Mouse (Mus musculus): ENCODE data around the gene Morf4l1.
"Not testable (repeated sequence)": the region's sequence is repeated elsewhere in the genome, so short reads cannot be mapped to it uniquely, and the experiment has no call there.

Morf4l1 gene

DNA sequence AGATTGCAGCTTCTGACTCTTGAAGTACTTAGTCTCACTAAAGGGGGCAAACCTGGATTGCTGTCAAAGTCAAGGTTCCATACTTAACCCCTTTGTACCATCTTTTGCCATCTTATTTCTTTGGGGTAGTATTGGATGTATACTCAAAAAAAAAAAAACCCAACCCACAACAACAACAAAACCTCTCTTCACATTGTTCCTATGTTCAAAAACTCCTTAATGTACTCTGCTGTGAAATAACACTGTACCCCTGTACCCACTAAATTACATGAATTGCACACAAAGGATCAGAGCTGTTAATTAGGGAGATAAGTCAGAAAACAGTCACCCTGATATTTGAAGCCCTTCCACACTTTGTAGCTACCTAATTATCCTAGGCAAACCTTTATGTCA lies 730 bp upstream of the Morf4l1 start:
- DNase-seq (ENCODE audit: low read depth in 2 of 2, low spot score in 2 of 2): no peak

DNA sequence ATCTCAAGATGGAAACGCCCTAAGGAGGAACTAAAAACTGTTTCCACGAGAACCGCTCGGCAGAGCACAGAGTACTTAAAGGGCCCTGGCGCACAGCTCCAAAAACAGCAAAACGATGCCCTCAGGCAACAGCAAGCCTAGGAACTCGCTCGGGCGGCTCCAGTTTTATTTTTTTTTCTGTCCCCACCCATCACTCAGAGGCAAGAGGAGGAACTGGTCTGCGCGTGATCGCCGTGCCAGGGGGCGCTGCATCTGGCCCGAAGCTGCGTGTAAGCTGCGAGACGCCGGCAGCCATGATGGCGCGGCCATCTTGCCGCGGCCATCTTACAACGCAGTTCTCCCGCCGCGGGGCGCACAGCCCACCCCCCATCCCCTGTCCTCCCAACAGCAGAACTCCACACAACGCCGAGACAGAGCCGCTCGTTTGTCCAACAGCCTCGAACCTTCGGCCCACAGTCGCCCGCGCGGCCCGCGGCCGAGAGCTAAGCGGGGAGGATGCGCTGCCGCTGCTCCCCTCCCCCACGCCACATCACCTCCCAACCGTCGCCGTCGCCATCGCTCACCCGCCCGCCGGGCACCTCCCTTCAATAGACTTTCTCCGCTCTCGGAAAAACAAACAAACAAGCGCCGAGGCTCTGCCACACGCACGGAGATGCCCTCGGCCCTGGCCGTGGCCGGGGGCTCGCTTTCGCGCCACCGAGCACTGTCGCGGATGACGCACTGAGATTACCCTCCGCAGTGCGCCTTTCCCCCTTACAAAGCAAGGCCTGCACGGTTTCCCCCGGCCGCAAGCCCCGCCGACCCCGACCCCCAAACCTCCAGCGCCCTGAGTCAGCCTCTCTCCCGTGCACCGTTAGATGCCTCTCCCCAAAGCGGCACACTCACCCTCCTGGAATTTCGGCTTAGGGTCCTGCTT lies 665 bp downstream of the Morf4l1 start:
- peak; percentile 90 to 91 for DNase-seq (ENCODE audit: low read depth in 2 of 2, low spot score in 2 of 2)

DNA sequence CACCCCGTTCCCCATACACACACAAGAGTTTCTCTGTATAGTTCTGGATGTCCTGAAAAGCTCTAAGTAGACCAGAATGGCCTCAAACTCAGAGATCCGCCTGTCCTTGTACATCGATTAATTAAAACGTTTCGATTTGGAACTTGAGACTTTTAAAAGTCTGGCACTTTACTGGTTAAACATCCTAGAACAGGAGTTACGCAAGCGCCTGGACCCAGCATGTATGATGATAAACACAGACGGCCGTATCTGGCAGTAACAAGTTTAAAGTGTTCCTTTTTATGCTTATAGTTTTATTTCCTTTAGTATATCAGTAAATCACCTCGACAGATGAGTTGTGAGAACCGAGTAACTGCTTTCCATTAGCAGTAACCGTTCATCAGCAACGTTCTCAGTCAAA lies 1.4 kb downstream of the Morf4l1 start:
- no peak for DNase-seq (ENCODE audit: low read depth in 2 of 2, low spot score in 2 of 2)

DNA sequence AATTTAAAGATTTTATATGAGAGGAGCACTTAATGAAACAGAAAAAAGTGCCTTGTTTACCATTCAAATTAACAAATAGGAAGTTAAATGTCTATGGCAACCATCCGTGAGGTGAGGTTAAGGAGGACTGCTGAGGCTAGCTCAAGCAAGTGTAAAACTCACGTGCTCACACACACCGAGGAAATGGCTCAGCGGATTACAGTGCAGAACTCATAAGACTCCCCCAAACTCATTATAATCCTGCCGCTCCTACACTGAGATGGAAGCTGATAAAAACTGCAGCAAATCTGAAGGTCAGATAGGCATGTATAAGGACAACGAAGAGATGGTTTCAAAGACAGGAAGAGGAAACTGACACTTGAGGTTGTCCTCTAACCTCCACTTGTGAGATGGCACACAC lies 5.2 kb downstream of the Morf4l1 start:
- no peak for DNase-seq (ENCODE audit: low read depth in 2 of 2, low spot score in 2 of 2)

DNA sequence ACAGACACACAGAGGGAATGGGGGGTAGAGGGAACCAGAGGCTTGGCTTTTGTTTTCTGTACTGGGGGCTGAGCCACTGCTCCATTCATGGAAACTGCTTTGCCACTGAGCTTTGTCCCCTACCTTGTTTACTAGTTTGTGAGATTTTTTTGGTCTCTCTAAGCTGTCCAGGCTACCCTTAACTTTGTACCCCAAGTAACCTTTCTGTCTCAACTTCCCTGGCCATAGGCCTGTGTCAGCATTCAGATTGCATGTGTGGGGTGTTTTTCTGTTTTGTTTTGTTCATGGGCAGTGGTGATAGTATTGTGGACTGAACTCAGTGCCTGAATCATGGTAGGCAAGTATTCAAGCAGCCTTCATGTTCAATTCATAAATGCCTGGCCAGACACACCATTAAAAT lies 6.3 kb downstream of the Morf4l1 start:
- no peak for DNase-seq (ENCODE audit: low read depth in 2 of 2, low spot score in 2 of 2)

DNA sequence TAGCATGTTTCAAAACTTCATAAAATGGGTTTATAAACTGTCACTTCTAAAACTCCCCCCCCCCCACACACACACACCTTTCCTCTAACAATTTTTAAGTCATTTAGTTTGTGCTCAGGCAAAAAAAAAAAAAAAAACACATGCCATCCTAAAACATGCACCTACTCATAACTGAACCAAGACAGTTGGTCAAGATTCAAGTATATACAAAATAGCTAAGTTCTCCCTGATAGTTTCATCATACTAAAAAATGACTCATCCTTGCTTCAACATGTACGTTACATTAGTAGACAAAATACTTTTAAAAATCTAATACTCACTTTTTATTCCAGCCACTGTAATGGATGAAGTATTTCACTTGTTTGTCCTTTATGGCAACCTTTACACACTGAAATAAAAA lies 7.7 kb downstream of the Morf4l1 start:
- no peak for DNase-seq (ENCODE audit: low read depth in 2 of 2, low spot score in 2 of 2)

DNA sequence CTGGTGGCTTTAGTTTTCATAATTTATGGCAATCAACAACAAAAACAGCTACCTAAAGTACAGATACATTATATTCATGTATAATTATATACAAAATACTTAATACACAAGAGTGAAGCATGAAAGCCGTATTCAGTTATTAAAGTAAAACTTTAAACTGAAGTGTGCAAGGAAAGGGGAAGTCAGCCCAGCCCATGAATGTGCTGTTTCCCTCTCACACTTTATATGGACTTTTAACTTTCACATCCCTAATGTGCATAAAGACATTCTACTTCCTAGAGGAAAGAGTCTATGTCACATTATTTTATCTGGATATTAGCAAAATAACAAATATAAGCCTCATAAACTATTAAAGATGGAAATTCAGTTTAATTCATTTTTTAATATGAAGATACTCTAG lies 9.1 kb downstream of the Morf4l1 start:
- DNase-seq (ENCODE audit: low read depth in 2 of 2, low spot score in 2 of 2): no peak

DNA sequence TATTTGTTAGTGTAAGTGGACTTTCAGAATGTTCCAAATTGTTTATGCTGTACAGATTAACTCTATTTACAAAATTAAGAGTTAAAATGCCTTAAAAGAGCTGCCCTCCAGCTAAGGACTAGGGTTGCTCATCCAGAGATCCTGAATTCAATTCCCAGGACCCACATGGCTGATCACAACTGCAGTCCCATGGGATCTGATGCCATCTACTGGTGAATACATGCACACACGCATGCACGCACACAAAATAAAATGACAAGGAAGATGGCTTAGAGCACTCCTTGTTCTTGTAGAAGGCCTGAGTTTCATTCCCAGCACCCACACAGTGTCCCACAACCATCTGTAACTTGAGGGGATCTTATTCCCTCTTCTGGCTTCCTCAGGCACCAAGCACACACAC lies 13.8 kb downstream of the Morf4l1 start:
- no peak for DNase-seq (ENCODE audit: low read depth in 2 of 2, low spot score in 2 of 2)

DNA sequence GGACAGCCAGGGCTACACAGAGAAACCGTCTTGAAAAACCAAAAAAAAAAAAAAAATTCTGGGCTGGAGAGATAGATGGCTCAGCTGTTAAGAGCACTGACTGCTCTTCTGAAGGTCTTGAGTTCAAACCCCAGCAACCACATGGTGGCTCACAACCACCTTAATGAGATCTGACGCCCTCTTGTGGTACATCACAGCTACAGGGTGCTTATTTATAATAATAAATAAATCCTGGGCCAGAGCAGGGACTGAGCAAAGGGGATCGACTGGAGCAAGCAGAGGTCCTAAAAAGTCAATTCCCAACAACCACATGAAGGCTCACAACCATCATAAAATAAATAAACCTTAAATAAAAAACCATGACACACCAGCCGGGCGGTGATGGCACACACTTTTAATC lies 15.6 kb downstream of the Morf4l1 start:
- DNase-seq (ENCODE audit: low read depth in 2 of 2, low spot score in 2 of 2): peak in 1 of 2 experiments; percentile 27

DNA sequence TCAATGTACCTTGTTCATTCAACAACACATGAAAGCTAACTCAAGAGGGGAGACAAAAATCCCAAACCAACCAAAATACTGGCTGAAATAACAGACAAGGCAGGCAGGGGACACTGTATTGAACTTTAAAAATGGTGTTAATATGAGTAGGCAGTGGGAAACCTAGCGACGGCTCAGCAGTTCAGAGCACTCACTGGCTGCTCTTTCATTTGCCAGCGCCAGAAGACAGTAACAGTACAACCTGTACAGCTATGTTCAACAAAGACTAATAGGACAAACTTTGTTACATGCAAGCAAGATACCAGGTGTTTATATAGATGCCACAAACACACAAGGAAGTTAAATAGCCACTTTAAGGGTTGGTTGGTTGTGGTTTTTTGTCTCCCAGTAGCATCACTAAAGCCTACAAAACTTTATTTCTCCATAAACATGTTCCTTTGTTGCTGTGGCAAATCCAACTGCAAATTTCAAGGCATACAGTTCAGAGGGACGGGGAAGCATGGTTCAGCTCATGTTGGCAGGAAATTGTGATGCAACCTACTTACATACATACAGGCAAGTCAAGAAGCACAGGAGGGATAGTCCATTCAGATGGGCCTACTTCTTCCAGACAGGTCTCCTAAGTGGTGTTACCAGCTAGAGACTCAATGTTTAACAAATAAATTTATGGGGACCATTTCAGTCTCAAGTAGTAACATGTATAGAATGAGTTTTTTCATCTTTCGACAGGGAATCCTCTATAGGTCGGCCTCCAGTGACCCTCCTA lies 25.1 kb downstream of the Morf4l1 start:
- DNase-seq (ENCODE audit: low read depth in 2 of 2, low spot score in 2 of 2): no peak

DNA sequence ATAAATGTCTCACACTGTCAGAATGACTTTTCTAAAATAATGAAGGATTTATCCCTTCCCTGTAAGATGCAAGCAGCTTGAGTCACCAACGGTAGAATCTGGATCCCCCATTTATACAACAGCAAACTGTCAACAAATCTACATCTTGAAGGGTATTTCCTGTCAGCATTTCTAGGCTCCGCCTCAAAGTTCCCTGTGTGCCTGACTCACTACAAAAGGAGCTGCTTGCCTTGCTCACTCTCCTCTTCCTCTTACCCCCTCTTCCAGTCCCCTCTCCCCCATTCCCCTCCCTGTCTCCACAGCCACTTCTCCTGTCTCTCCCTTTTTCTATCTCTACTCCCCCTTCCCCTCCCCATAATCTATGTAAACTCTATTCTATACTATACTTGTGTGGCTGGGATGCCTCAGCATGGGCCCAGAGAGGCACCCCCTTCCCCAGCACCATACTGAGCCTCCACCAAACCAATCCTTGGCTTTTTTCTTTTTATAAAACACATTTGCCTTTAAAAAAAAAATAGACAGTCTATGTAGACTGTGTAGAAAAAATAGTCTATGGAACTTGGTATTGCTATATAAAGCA lies 26.6 kb downstream of the Morf4l1 start:
- no peak for DNase-seq (ENCODE audit: low read depth in 2 of 2, low spot score in 2 of 2)

DNA sequence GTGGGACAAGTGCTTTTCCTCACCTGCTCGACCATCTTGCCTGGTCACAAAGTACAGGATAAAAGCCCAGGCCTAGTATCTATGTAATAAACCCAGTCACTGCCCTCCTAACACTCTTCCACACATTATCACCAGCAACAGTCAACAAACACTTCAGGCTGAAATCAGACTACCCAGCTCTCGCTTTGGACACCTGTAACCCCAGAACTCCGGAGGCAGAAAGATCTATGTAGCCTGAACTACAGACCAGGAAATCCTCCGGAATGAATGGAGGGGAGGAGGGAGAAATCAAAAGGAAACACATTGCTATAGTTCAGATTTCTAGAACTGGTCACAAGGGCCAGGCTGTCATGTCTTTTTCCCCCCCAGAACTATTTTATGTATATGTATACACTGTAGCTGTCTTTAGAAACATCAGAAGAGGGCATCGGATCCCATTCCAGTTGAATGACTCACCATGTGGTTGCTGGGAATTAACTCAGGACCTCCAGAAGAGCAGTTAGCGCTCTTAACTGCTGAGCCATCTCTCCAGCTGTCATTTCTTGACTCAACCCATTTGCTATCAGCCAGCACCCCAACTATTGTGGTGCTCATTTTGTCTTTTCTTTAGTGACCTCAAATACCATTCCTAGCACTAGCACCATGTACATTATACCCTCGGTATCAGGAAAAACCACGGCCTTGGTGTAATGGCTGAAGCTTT lies 29.7 kb downstream of the Morf4l1 start:
- no peak for DNase-seq (ENCODE audit: low read depth in 2 of 2, low spot score in 2 of 2)

DNA sequence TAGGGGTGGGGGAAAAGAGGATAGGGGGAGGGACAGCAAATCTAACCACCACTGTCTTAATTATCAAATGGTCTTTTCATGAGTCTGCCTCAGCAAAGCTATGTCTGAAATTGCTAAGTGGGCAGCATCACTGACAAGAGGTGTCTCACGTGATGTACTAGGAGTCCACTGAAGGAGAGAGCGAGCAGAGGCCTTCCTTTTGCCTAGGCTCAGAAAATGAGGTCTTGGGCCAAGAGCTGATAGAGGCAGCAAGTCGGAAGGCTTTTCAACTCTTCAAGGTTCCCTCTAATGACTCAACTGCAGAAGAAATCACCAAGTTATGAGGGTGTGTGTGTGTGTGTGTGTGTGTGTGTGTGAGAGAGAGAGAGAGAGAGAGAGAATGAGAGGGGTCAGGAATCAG lies 30.4 kb downstream of the Morf4l1 start:
- no peak for DNase-seq (ENCODE audit: low read depth in 2 of 2, low spot score in 2 of 2)

DNA sequence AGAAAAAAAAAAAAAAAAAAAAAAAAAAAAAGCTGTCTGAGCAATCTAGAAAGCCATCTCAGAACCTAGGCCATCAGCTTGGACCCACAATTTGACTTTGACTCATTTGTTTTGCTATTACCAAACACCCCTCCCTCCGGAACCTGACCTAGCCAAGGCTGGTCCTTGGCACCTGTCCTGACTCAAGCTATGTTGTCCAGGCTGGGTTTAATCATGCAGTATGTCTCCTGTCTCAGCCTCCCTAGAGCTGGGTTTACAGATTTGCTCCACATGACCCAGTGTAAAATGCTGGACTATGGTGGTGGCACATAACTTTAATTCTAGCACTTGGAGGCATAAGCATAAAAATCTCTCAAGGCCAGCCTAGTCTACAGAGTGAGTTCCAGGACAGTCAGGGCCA lies 31.6 kb downstream of the Morf4l1 start:
- DNase-seq (ENCODE audit: low read depth in 2 of 2, low spot score in 2 of 2): no peak

DNA sequence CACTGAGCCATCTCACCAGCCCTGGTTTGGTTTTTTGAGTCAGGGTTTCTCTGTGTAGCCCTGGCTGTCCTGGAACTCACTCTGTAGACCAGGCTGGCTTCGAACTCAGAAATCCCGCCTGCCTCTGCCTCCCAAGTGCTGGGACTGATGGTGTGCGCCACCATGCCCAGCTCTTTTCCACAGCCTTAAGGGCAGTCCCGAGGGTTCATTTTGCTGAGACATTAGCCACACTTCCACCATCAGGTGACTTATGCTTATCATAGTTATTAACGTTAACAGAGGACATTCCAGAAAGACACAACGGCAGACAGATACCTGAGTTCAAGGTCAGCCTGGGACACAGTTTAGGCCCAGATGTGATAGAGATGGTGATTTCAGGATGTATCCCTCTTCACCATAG lies 32.6 kb downstream of the Morf4l1 start:
- DNase-seq (ENCODE audit: low read depth in 2 of 2, low spot score in 2 of 2): not testable (repeated sequence)

DNA sequence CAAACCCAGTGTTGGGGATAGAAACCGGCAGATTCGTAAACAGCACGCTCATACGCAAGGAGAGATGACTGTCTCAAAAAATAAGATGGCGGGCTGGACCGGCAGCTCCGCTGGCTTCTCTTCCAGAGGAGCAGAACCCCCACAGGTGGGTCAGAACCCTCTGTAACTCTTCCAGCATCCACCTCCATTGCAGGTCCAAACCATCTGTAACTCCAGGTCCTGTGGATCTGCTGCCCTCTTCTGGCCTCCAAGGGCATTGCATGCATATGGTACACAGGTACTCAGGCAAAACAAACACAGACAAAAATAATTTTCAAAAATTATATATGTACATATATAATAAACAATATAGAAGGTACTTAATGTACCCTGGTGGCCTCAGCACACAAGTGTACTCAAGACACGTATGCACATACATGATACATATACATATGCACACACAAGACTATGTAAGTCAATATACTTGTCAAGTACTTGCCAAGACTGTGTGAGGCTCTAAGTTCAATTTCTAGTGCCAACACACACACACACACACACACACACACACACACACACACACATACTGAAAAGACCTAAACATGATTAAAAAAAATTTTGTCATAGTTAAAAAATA lies 37.6 kb downstream of the Morf4l1 start:
- DNase-seq (ENCODE audit: low read depth in 2 of 2, low spot score in 2 of 2): peak; percentile 26 to 42

DNA sequence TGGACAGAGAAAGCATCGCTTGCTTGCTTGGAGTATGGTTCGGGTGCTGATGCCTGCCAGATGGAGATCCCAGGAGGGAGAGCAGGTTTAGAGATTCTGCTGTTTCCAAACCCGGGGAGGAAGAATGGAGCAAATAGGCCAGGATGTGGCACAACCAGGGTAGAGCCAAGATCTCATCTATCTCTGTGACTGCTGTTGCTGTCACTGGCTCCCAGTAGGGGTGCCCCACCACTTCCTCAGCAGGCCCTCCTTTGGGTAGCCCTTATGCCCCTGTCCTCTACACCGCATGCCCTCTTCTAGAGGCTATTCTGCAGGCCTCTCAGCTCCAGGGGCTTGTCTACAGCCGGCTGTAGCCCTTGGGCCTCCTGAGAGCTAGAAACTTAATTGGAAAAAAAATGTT lies 38.4 kb downstream of the Morf4l1 start:
- DNase-seq (ENCODE audit: low read depth in 2 of 2, low spot score in 2 of 2): no peak

DNA sequence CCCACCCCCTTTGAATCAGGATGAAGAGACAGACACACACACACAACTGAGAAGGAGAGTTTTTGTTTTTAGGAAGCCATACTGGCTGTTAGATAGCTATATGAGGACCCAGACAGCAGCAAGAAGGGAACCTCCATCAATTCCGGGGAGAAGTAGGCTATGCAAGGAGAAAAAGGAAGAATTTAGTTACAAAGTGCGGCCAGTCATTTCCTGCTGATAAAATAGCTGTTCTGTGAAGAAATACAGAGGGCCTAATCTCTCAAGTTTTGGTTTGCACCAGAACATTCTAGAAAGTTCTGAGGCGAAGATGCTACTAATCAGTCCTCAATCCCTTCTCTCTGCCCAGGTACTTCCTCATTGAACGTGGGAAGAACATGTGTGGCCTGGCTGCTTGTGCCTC lies 39.2 kb downstream of the Morf4l1 start:
- no peak for DNase-seq (ENCODE audit: low read depth in 2 of 2, low spot score in 2 of 2)

DNA sequence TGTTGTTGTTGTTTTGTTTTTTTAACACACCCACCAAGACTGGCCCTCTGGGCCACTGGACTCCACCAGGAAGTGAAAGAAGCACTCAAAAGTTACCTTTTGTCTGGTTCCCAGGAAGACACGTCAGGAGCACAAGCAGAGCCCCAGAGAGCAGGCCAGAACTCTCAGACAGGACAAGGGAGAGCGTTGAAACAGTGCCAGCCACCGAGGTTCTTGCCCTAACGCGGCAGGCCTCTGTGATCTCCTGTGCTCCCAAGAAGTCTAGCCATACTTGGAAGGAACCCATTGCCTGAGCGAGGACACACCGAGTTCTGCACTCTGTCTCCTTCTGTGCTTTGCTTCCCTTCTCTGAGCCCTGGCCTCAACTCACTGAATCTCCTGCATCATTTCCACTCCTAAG lies 44.4 kb downstream of the Morf4l1 start:
- DNase-seq (ENCODE audit: low read depth in 2 of 2, low spot score in 2 of 2): no peak

DNA sequence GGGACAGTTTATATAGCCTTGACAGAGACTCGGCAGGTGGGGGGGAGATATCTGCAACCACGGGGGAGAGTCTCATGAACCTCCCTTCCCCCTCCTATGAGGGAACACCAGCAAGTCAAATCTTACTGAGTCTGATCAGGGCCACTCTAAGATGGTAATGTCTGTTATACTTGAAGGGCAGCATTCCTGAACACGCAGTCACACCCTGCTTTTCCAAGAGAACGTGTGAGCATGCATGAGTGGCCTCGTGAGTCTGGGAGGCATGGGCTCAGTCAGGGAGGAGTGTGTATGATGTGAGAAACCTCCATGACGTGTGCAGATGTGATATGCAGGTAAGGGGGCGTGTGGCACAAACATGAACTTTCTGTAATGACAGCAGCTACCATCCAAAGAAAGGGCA lies 45.1 kb downstream of the Morf4l1 start:
- no peak for DNase-seq (ENCODE audit: low read depth in 2 of 2, low spot score in 2 of 2)

DNA sequence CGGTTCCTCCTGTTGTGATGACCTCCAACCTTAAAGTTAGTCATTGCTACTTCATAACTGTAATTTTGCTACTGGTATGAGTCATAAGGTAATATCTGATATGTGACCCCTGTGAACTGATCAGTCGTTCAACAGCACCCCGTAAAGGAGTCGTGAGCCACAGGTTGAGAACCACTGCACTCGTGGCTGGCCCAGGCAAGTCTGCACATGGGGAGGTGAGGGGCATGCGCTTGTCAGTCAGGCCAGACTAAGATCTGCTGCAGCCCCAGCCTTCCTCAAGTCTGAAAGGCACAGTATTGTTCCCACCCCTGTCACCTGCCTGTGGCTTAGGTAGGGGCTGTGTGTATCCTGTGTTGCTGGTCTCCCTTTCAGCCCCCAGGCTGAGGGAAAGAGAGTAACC lies 45.8 kb downstream of the Morf4l1 start:
- no peak for DNase-seq (ENCODE audit: low read depth in 2 of 2, low spot score in 2 of 2)

All from CD8-positive naive resting alpha-beta T cell, adult 2 months (primary cell).